Mouse (Mus musculus) forelimb bud, embryonic 11.5 days (tissue): Measurements from ENCODE around the gene Olfm3.

Experiments used
- DNase-seq: peaks from one replicate; pipeline ENCODE4 v3.0.0-alpha.2; 2012; ENCODE audit warnings: low read depth, low spot score

The Olfm3 gene

DNA sequence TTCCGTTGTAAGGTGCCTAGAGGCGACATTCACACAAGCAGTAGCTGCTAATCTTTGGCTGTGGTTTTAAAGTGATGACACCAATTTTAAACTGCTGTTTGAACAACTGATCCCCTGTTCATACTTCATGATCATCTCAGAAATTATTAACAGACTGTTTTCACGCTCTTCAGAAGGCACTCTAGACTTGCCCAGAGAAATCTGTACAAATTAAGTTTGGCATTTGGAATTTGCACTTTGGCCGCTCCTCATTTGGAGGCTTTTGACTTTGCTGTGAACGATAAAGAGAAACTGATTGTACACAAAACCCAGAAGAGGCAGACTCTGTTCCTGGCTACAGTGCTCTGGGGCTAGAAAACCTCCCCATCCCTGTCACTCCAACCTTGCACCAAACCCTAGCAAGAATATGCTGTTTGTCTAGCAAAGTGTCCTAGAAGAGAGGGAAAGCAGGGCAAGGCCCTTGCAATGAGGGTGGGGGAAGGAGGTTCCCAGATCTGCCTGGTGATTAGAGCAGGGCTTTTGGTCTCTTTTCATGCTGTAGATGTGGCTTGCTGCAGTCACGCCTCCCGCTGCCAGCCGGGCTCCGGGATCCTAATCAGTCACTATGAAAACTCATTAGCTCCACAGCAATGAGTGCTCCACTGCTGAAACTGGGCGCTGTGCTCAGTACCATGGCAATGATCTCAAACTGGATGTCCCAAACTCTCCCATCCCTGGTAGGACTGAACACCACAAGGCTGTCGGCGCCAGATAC, 176.7 kb downstream of the Olfm3 start:
- DNase-seq, result peak; percentile 1

GRCm38 (mm10) chr3:115081371-115081770, 177.5 kb downstream of the Olfm3 start:
- no peak for DNase-seq

GRCm38 (mm10) chr3:115082947-115083346, 179.1 kb downstream of the Olfm3 start:
- DNase-seq, result no peak

GRCm38 (mm10) chr3:115088281-115088680, 184.4 kb downstream of the Olfm3 start:
- DNase-seq, result no peak

GRCm38 (mm10) chr3:115090670-115091069, 186.8 kb downstream of the Olfm3 start:
- DNase-seq, result no peak

DNA sequence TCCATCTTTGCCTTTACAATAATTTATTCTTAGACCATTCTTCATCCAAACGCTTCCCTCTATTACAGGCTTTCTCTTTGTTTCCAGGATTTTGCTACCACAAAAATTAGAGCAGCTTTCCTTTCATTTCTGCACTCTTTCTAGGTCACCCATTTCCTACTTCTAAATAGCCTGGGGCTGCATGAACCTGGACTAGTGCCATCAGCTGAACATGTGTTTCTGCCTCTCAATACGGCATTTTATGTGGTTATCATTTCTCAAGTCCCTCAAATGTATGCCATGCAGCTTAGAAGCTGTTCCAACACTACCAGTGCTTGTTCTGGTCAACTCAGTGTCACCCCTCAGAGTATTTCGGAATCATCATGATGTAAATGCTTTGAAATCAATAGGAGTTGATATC, 191.6 kb downstream of the Olfm3 start:
- DNase-seq, result no peak

GRCm38 (mm10) chr3:115099590-115099989, 195.7 kb downstream of the Olfm3 start:
- DNase-seq, result no peak

DNA sequence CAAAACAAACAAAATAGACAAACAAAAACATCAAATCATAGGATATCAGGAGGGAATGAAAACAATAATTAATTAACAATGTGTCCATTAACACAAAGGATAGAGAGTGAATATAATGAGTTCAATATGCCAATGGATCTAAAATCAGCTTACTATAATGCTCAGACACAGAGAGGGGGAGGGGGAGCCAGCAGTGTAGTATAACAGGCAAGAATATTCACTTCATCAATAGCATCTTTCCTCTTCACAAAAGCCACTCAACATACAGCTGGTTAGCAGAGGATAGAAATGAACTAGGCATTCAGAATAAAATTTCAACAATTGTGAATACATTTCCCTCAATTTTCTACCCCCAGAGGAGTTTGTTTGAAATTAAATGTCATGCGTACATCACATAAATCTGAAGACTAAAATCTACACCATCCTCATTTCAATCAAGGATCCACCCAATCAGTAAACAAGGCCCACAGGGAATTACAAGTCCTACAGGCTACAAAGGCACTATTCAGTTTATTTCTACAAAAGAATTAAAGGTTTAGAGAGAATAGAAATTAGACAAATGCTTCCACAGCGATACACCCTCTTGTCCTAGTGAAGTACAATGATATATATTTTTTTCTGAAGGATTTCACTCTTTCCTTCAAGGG, 200.4 kb downstream of the Olfm3 start:
- DNase-seq, result no peak

DNA sequence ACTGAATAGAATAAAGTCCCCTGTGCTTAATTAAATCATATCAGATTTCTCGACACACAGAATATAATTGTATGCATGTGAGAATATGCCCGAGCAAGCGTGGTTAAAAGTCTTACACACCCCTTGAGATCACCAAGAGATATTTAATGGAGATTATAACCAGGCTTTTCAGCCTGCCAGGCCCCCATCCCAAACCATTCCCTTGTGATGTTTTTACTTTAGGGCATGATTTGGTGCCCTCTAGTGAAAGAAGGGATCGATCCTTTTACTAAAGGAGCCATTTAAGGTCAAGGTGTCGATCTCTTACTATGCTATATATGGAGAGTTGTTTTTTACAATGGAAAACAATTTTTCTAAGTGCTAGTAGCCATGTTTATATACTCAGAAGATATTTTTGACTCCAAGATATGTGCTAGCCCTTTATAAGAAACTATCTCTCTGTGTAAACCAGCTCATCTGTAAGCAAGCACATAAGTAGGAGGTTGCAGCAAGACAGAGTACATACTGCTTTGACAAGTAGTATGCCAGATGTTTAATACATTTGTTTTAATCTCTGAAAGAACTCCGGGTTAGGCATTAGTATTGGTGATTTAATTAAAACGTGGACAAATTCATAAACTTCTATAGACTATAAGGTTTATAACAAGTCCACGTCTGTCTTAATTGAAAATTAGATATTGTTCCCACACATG, 201.1 kb downstream of the Olfm3 start:
- no peak for DNase-seq

DNA sequence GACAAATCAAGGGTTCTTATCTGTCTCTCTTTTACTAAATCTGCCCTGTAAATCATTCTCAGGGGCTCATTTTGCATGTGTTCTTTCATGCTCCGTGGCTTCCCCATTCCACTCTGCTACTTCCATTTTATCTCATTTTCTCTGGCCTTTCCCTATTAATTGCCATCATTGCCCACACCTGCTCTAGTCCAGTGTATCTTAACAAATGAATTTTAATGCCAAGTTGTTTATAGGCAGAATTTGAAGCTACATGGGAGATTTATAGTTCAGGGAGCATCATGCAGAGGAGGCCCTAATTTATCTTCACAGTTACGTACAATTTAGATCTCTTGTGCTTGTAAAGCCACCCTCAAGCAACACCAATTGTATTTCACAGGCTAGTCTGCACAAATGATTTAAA, 241.8 kb downstream of the Olfm3 start:
- DNase-seq, result no peak

GRCm38 (mm10) chr3:115146244-115146643, 242.4 kb downstream of the Olfm3 start:
- no peak for DNase-seq

- DNase-seq, result no peak
Observed at GRCm38 (mm10) chr3:115158903-115159473, 255.1 kb downstream of the Olfm3 start.

GRCm38 (mm10) chr3:115174625-115175024, 270.7 kb downstream of the Olfm3 start:
- DNase-seq, result no peak
